Mouse (Mus musculus) hindbrain, embryonic 13.5 days (tissue): ENCODE data around the gene Fam163b. TPM values are rescaled to one million over a fixed set of nuclear protein-coding genes. Genes with fewer than 3 reads are reported as not detected.

ENCODE experiments used
- ATAC-seq: fragments of 200-750 bp; cut with Nextera tagmentation; 2 replicates; pipeline ENCODE4 v1.8.0; 2017; ENCODE audit warnings: moderate TSS enrichment; ENCODE audit not compliant: low FRiP score
- H3K27ac ChIP-seq: fragments of 300-500 bp; sonication (generic); 2 replicates; pipeline ENCODE4 v1.5.1; 2015; ENCODE audit warnings: inconsistent platforms, mild to moderate bottlenecking, moderate library complexity
- H3K27me3 ChIP-seq: fragments of 300-500 bp; sonication (generic); 2 replicates; pipeline ENCODE4 v1.6.1; 2015; ENCODE audit warnings: mild to moderate bottlenecking, inconsistent platforms
- H3K36me3 ChIP-seq: fragments of 300-500 bp; sonication (generic); 2 replicates; pipeline ENCODE4 v1.6.1; 2015; ENCODE audit warnings: mild to moderate bottlenecking, inconsistent platforms
- H3K4me1 ChIP-seq: fragments of 300-500 bp; sonication (generic); replicated peaks from 2 replicates; pipeline ENCODE4 v1.6.1; 2015; ENCODE audit warnings: inconsistent platforms
- H3K4me2 ChIP-seq: fragments of 300-500 bp; sonication (generic); 2 replicates; pipeline ENCODE4 v1.6.1; 2015; ENCODE audit warnings: inconsistent platforms, mild to moderate bottlenecking, moderate library complexity
- H3K4me3 ChIP-seq: fragments of 300-500 bp; sonication (generic); 2 replicates; pipeline ENCODE4 v1.5.1; 2015; ENCODE audit warnings: mild to moderate bottlenecking, inconsistent platforms
- H3K9ac ChIP-seq: fragments of 300-500 bp; sonication (generic); 2 replicates; pipeline ENCODE4 v1.6.1; 2015; ENCODE audit warnings: mild to moderate bottlenecking, inconsistent platforms
- H3K9me3 ChIP-seq: fragments of 300-500 bp; sonication (generic); 2 replicates; pipeline ENCODE4 v1.6.1; 2016; ENCODE audit warnings: inconsistent platforms
- WGBS: fragments of 180-500 bp; shearing (Covaris S2); methylation state at CpG from one replicate; pipeline ENCODE4 v1.1.7; 2015; 5-methylcytosine and 5-hydroxymethylcytosine counted together
- polyA plus RNA-seq: library from polyadenylated mRNA; unstranded; fragments of >200 nt; fragmentation: Nextera tagmentation; extraction: Ambion mirVana; gene quantifications from 2 replicates; pipeline ENCODE4 v1.2.1, GENCODE M21; 2015

The Fam163b gene
- polyA plus RNA-seq, 1 experiment from 2014 or later = 2.9 TPM

- no peak overlapping the region for H3K9ac ChIP-seq
- no peak overlapping the region for H3K27ac ChIP-seq
- no peaks in the 10 kb centered on the region for H3K9me3 ChIP-seq
- H3K36me3 ChIP-seq = no peaks in the 10 kb centered on the region
- H3K4me2 ChIP-seq = no peak overlapping the region
- no peak overlapping the region for H3K4me3 ChIP-seq
- peaks cover 37% of the 10 kb centered on the region for H3K4me1 ChIP-seq
- no peak for ATAC-seq
- peaks cover 20% of the 10 kb centered on the region for H3K27me3 ChIP-seq
- WGBS = 34% methylated on average over 2 of the region's 2 CpGs
Measured at GRCm38 (mm10) chr2:27067996-27068395, 74.3 kb downstream of the Fam163b start.

- H3K4me1 ChIP-seq = peaks cover 37% of the 10 kb centered on the region
- no peak overlapping the region for H3K27ac ChIP-seq
- H3K36me3 ChIP-seq = no peaks in the 10 kb centered on the region
- H3K9ac ChIP-seq = no peak overlapping the region
- no peak for ATAC-seq
- no peak overlapping the region for H3K4me3 ChIP-seq
- H3K4me2 ChIP-seq = no peak overlapping the region
- no peaks in the 10 kb centered on the region for H3K9me3 ChIP-seq
- 81% methylated on average over 2 of the region's 2 CpGs for WGBS
- H3K27me3 ChIP-seq = peaks cover 14% of the 10 kb centered on the region
Measured at GRCm38 (mm10) chr2:27067124-27067523, 75.2 kb downstream of the Fam163b start.

Other genes starting within 250 kb of the Fam163b start
- gene Surf6, start 239.6 kb downstream of the Fam163b start, polyA plus RNA-seq = 28.2 and 29.5 TPM in 2 replicates
- gene Med22, start 231.8 kb downstream of the Fam163b start, polyA plus RNA-seq = 139 and 140 TPM in 2 replicates
- 506 and 509 TPM in 2 replicates for gene Rpl7a, start 231.7 kb downstream of the Fam163b start, polyA plus RNA-seq
- gene Surf2, start 226.1 kb downstream of the Fam163b start, polyA plus RNA-seq = 55.7 and 56.0 TPM in 2 replicates
- gene Surf1, start 226.0 kb downstream of the Fam163b start, polyA plus RNA-seq = 77.4 and 85.5 TPM in 2 replicates
- 113 and 114 TPM in 2 replicates for gene Surf4, start 208.6 kb downstream of the Fam163b start, polyA plus RNA-seq
- gene Stkld1, start 208.4 kb downstream of the Fam163b start, polyA plus RNA-seq = 0.10 and 0.14 TPM in 2 replicates
- gene Rexo4, start 178.1 kb downstream of the Fam163b start, polyA plus RNA-seq = 33.0 and 35.9 TPM in 2 replicates
- 0.31 TPM in 1 of 2 replicates, not detected in the other for gene Adamts13, start 169.1 kb downstream of the Fam163b start, polyA plus RNA-seq
- gene Cacfd1, start 132.6 kb downstream of the Fam163b start, polyA plus RNA-seq = 117 and 125 TPM in 2 replicates
- gene Slc2a6, start 114.5 kb downstream of the Fam163b start, polyA plus RNA-seq = 5.5 and 6.1 TPM in 2 replicates
- gene Mymk, start 70.3 kb downstream of the Fam163b start, polyA plus RNA-seq = 0.56 and 1.1 TPM in 2 replicates
- gene Adamtsl2, start 63.1 kb downstream of the Fam163b start, polyA plus RNA-seq = 7.6 and 8.9 TPM in 2 replicates
- 1.9 and 3.1 TPM in 2 replicates for gene Dbh, start 22.7 kb upstream of the Fam163b start, polyA plus RNA-seq
- 4.8 and 6.6 TPM in 2 replicates for gene Sardh, start 105.8 kb upstream of the Fam163b start, polyA plus RNA-seq